In genomic region chr2:60071813-60072212, GRCm38 (mm10) we compare ENCODE assay signal across 7 mouse cellular contexts.
DNase-seq lines count a peak whose midpoint lies in the region; ATAC-seq and TF ChIP-seq lines count a peak whose summit lies in the region.

No protein-coding gene starts in this region.

- ATAC-seq in embryonic facial prominence, embryonic 14.5 days (ENCODE audit: low read depth): peak; percentile 44; the same call in 1 of the 2 replicates
- no peak for ATAC-seq in liver, embryonic 12.5 days
- ATAC-seq in midbrain, embryonic 15.5 days (replicated peaks): no peak

- DNase-seq in embryonic facial prominence, embryonic 14.5 days (ENCODE audit: low spot score): peak; percentile 37
- DNase-seq in natural killer cell, adult 2 months (ENCODE audit: low spot score in 2 of 2): peak; percentile 11 to 53
- DNase-seq in left cerebral cortex, adult 18-20 months (ENCODE audit: low spot score in 2 of 2): no peak
- DNase-seq in ovary, postnatal 10 days (ENCODE audit: low spot score): no peak

- no peaks in the 10 kb centered on the region for H3K27me3 ChIP-seq in embryonic facial prominence, embryonic 14.5 days (replicated peaks; ENCODE audit: control insufficient read depth, insufficient read depth, low read length)
- no peaks in the 10 kb centered on the region for H3K27me3 ChIP-seq in liver, embryonic 12.5 days (replicated peaks)
- H3K27me3 ChIP-seq in midbrain, embryonic 15.5 days (replicated peaks): no peaks in the 10 kb centered on the region

- H3K4me3 ChIP-seq in bone marrow, adult 2 months (replicated peaks; ENCODE audit: control insufficient read depth, low read depth, low read length): no peak overlapping the region
- H3K4me3 ChIP-seq in embryonic facial prominence, embryonic 14.5 days (ENCODE audit: low read depth, low read length): no peak overlapping the region
- H3K4me3 ChIP-seq in liver, embryonic 12.5 days: no peak overlapping the region
- H3K4me3 ChIP-seq in midbrain, embryonic 15.5 days: no peak overlapping the region

- no peak overlapping the region for H3K4me2 ChIP-seq in embryonic facial prominence, embryonic 14.5 days (ENCODE audit: low read depth, low read length)
- H3K4me2 ChIP-seq in liver, embryonic 12.5 days: 0 out of 2 replicates have a peak overlapping the region, but pooled peaks have one; percentile 21
- no peak overlapping the region for H3K4me2 ChIP-seq in midbrain, embryonic 15.5 days

- peak overlapping the region; percentile 56; the same call in 1 of the 2 replicates for H3K27ac ChIP-seq in bone marrow, adult 2 months (ENCODE audit: control insufficient read depth, insufficient read depth, low read depth, low read length, poor library complexity)
- no peak overlapping the region; the same call in 1 of the 2 replicates for H3K27ac ChIP-seq in embryonic facial prominence, embryonic 14.5 days (replicated peaks; ENCODE audit: low read depth, low read length)
- H3K27ac ChIP-seq in liver, embryonic 12.5 days: no peak overlapping the region; the same call in 1 of the 2 replicates
- no peak overlapping the region for H3K27ac ChIP-seq in midbrain, embryonic 15.5 days

- H3K36me3 ChIP-seq in embryonic facial prominence, embryonic 14.5 days (ENCODE audit: control insufficient read depth, insufficient read depth, low read length): 0 out of 2 replicates have a peak, but pooled peaks cover 3% of the 10 kb centered on the region
- no peaks in the 10 kb centered on the region for H3K36me3 ChIP-seq in liver, embryonic 12.5 days
- 0 out of 2 replicates have a peak, but pooled peaks cover 3% of the 10 kb centered on the region for H3K36me3 ChIP-seq in midbrain, embryonic 15.5 days (replicated peaks)

- no peak overlapping the region for H3K9ac ChIP-seq in embryonic facial prominence, embryonic 14.5 days (ENCODE audit: low read depth, low read length)
- no peak overlapping the region for H3K9ac ChIP-seq in liver, embryonic 12.5 days
- no peak overlapping the region for H3K9ac ChIP-seq in midbrain, embryonic 15.5 days

- TF ChIP-seq POLR2A in bone marrow, adult 2 months (IDR thresholded peaks at IDR 0.05; ENCODE audit: borderline replicate concordance, control insufficient read depth, low read depth, low read length): no peak

- no peak for TF ChIP-seq CTCF in bone marrow, adult 2 months (IDR thresholded peaks at IDR 0.05; ENCODE audit: control insufficient read depth, insufficient read depth, low read length)

- WGBS in bone marrow, adult 2 months: 4% methylated on average over 8 of the region's 8 CpGs
- 30% methylated on average over 8 of the region's 8 CpGs for WGBS in embryonic facial prominence, embryonic 14.5 days
- WGBS in liver, embryonic 12.5 days (ENCODE audit: insufficient replicate concordance): 19% methylated on average over 8 of the region's 8 CpGs
- WGBS in midbrain, embryonic 15.5 days: 64% methylated on average over 8 of the region's 8 CpGs

- H3K4me1 ChIP-seq in bone marrow, adult 2 months (ENCODE audit: control insufficient read depth, insufficient read depth, low read length): peaks cover 4% of the 10 kb centered on the region; the same call in 1 of the 2 replicates
- H3K4me1 ChIP-seq in embryonic facial prominence, embryonic 14.5 days (ENCODE audit: control insufficient read depth, insufficient read depth, low read length): no peaks in the 10 kb centered on the region
- peaks cover 40% of the 10 kb centered on the region for H3K4me1 ChIP-seq in liver, embryonic 12.5 days
- peaks cover 6% of the 10 kb centered on the region for H3K4me1 ChIP-seq in midbrain, embryonic 15.5 days

- no peaks in the 10 kb centered on the region for H3K9me3 ChIP-seq in embryonic facial prominence, embryonic 14.5 days (ENCODE audit: control insufficient read depth, low read length)
- no peaks in the 10 kb centered on the region for H3K9me3 ChIP-seq in liver, embryonic 12.5 days (replicated peaks)
- H3K9me3 ChIP-seq in midbrain, embryonic 15.5 days: no peaks in the 10 kb centered on the region

Comparison
In these comparisons a context has a peak if more than half of its experiments do, and no peak if none do; other contexts are left out.
1. DNase-seq: peak in embryonic facial prominence, embryonic 14.5 days (single experiment) and natural killer cell, adult 2 months (2 of 2); none in left cerebral cortex, adult 18-20 months (0 of 2) and ovary, postnatal 10 days (single experiment).